Mouse (Mus musculus): ENCODE data around the gene Saxo1. TPM values are rescaled to one million over a fixed set of nuclear protein-coding genes. Genes with fewer than 3 reads are reported as not detected.

Saxo1 gene
- polyA plus RNA-seq, 1 experiment, result not detected

DNA sequence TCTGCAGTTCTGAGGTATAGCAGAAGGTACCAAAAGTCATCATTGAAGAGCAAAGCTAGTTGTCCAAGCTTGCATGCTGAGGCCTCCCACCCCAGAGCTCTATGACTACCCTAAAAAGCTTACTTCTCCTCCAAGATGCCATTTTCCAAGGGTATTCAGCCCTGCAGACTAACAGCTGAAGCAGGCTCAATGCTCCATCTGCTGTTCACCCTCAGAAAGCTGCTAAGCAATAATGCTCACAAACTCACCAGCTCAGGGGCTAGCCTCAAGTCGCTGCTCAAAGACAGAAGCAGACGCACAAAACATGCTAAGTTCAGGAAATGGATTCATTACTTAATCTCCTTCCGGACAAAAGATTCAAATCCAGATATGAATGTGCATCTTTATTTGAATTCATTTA lies 77.2 kb downstream of the Saxo1 start:
- Histone ChIP-seq H3K27me3 (ENCODE audit: control insufficient read depth, insufficient read depth, low read length, poor library complexity, severe bottlenecking) (no peaks in the 10 kb centered on the region), H3K9me3 (replicated peaks; ENCODE audit: control insufficient read depth, insufficient read depth, low read length, poor library complexity, severe bottlenecking) (no peaks in the 10 kb centered on the region), H3K36me3 (ENCODE audit: control insufficient read depth, insufficient read depth, low read length, poor library complexity, severe bottlenecking) (no peaks in the 10 kb centered on the region), H3K4me1 (ENCODE audit: control insufficient read depth, insufficient read depth, low read length) (no peaks in the 10 kb centered on the region), H3K27ac (ENCODE audit: insufficient read depth, low read length) (no peak overlapping the region), H3K9ac (ENCODE audit: low read depth, poor library complexity, severe bottlenecking) (no peak overlapping the region), H3K4me3 (ENCODE audit: low read depth, low read length) (no peak overlapping the region)
- TF ChIP-seq POLR2A (IDR thresholded peaks at IDR 0.05; ENCODE audit: insufficient read depth, low read length), result no peak
- TF ChIP-seq CTCF (IDR thresholded peaks at IDR 0.05; ENCODE audit: low read depth, low read length), result no peak
- no peak for TF ChIP-seq EP300 (IDR thresholded peaks at IDR 0.05; ENCODE audit: insufficient read depth, low read depth, low read length)

DNA sequence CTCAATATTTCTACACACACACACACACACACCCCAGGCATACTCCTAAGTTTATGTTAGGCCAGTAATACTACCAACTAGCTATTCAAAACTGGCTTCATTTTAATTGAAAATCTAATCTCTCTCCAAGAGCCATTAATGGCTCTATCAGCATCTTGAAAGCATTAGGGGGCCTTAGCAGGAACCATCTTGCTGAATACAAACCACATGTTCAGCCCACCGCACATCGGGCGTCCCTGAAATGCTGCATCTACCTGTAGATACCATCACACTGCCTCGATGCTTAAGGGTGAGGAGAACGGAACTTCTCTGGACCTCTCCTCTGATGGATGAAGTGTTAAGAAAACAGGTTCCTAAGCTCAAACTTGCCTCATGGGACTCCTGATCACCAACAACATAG lies 93.3 kb downstream of the Saxo1 start:
- Histone ChIP-seq H3K36me3 (ENCODE audit: control insufficient read depth, insufficient read depth, low read length, poor library complexity, severe bottlenecking) (no peaks in the 10 kb centered on the region), H3K9me3 (replicated peaks; ENCODE audit: control insufficient read depth, insufficient read depth, low read length, poor library complexity, severe bottlenecking) (no peaks in the 10 kb centered on the region; the same call in 1 of the 2 replicates), H3K4me1 (ENCODE audit: control insufficient read depth, insufficient read depth, low read length) (no peaks in the 10 kb centered on the region), H3K4me3 (ENCODE audit: low read depth, low read length) (no peak overlapping the region), H3K27ac (ENCODE audit: insufficient read depth, low read length) (no peak overlapping the region), H3K27me3 (ENCODE audit: control insufficient read depth, insufficient read depth, low read length, poor library complexity, severe bottlenecking) (no peaks in the 10 kb centered on the region; the same call in 1 of the 2 replicates), H3K9ac (ENCODE audit: low read depth, poor library complexity, severe bottlenecking) (no peak overlapping the region)
- TF ChIP-seq EP300 (IDR thresholded peaks at IDR 0.05; ENCODE audit: insufficient read depth, low read depth, low read length) (no peak), POLR2A (IDR thresholded peaks at IDR 0.05; ENCODE audit: insufficient read depth, low read length) (no peak), CTCF (IDR thresholded peaks at IDR 0.05; ENCODE audit: low read depth, low read length) (no peak)

DNA sequence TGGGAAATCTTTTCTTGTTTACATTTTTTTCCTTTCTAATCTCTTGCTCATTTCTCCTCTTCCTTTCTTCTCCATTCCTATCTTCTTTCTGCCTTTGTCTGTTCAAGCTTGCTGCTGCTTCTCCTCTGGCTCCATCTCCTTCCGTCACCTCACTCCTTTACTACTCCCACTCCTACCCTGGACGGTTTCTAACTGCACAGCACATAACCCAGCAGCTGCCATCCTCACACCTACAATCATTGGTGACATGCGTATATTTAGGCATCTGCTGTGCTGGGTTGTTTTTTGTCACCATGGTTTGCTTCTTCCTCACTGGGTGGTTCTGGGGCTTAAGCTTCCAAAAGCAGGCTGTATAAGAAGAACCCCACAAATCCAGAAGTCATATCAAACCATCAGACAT lies 107.7 kb downstream of the Saxo1 start:
- H3K4me3 ChIP-seq (ENCODE audit: low read depth, low read length), result no peak overlapping the region

DNA sequence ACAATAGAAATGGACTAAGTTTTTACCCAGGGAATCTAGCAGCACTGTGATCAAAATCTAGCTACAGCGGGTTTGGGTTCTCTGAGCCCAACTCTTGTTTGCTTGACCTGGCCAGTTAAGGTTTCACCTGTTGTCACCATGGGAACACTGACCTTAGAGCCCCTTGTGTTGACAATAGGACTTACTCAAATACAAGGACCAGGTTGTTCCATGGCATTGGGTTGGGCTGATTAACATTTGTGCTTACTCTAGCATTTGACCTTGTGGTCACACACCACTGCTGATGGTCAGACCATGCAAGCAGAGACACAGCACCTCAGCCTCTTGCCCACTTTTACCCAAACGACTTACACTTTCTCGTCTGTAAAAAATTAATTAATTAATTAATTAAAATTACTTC lies 121.8 kb downstream of the Saxo1 start:
- no peaks in the 10 kb centered on the region for H3K27me3 ChIP-seq (ENCODE audit: control insufficient read depth, insufficient read depth, low read length, poor library complexity, severe bottlenecking)
- no peak overlapping the region for H3K27ac ChIP-seq (ENCODE audit: insufficient read depth, low read length)
- no peak overlapping the region for H3K4me3 ChIP-seq (ENCODE audit: low read depth, low read length)
- no peaks in the 10 kb centered on the region for H3K9me3 ChIP-seq (replicated peaks; ENCODE audit: control insufficient read depth, insufficient read depth, low read length, poor library complexity, severe bottlenecking)
- no peak overlapping the region for H3K9ac ChIP-seq (ENCODE audit: low read depth, poor library complexity, severe bottlenecking)
- no peaks in the 10 kb centered on the region for H3K4me1 ChIP-seq (ENCODE audit: control insufficient read depth, insufficient read depth, low read length)
- TF ChIP-seq POLR2A (IDR thresholded peaks at IDR 0.05; ENCODE audit: insufficient read depth, low read length) (no peak), CTCF (IDR thresholded peaks at IDR 0.05; ENCODE audit: low read depth, low read length) (no peak), EP300 (IDR thresholded peaks at IDR 0.05; ENCODE audit: insufficient read depth, low read depth, low read length) (no peak)
- H3K36me3 ChIP-seq (ENCODE audit: control insufficient read depth, insufficient read depth, low read length, poor library complexity, severe bottlenecking), result no peaks in the 10 kb centered on the region

More for the DNA sequence above, 107.7 kb downstream of the Saxo1 start:
- no peak overlapping the region for H3K9ac ChIP-seq (ENCODE audit: low read depth, poor library complexity, severe bottlenecking)
- H3K9me3 ChIP-seq (replicated peaks; ENCODE audit: control insufficient read depth, insufficient read depth, low read length, poor library complexity, severe bottlenecking), result no peaks in the 10 kb centered on the region
- no peak overlapping the region for H3K27ac ChIP-seq (ENCODE audit: insufficient read depth, low read length)
- TF ChIP-seq CTCF (IDR thresholded peaks at IDR 0.05; ENCODE audit: low read depth, low read length), result no peak
- TF ChIP-seq EP300 (IDR thresholded peaks at IDR 0.05; ENCODE audit: insufficient read depth, low read depth, low read length), result no peak
- no peak for TF ChIP-seq POLR2A (IDR thresholded peaks at IDR 0.05; ENCODE audit: insufficient read depth, low read length)
- H3K4me1 ChIP-seq (ENCODE audit: control insufficient read depth, insufficient read depth, low read length), result no peaks in the 10 kb centered on the region
- H3K36me3 ChIP-seq (ENCODE audit: control insufficient read depth, insufficient read depth, low read length, poor library complexity, severe bottlenecking), result no peaks in the 10 kb centered on the region
- no peaks in the 10 kb centered on the region for H3K27me3 ChIP-seq (ENCODE audit: control insufficient read depth, insufficient read depth, low read length, poor library complexity, severe bottlenecking)

DNA sequence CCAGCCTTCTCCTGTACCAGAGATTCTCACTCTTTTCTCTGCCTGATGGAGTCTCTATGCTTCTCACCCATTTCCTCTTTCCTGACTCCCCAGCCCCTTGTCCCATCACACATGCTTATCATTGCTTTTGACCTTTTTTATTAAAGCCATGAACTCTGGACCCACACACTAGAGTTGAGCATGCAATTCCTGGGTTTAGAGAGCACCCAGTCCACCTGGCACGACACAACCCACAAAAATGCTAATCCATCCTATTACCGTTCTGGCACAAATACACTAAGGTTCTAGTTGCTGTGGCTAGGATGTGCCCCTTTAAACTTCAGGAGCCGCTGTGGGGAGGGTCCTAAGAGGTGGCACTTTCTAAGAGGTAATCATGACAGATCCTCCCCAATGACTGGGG lies 122.5 kb downstream of the Saxo1 start:
- no peaks in the 10 kb centered on the region for H3K27me3 ChIP-seq (ENCODE audit: control insufficient read depth, insufficient read depth, low read length, poor library complexity, severe bottlenecking)

DNA sequence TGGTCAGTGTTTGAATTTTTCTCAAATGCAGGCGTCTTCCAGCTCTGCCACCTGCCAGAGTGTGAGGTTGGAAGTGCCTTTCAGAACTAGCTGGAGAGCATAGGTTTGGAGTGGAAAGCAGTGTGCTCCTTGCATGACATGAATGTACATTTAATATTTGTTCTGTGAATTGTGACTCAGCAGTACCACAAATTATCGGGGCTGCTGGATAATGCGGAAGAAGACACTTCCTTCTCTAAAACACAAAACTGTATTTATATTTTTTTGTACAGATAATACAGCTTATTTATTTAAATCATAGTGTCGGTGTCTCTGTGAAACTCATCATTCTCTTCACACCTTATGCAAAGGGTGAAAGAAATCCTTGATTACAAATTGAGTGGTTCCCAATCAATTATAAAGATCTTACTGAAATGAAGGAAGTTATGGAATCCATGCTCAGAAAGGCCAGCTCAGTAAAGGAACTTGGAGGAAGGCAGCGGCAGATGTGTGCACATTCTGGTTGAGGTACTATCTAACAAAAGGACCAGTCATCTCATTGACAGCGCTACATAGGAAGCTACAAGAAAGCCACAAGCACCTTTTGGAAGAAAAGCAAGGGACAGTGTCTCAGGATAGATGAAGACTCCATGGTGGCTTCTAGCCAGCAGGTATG lies 129.9 kb downstream of the Saxo1 start:
- TF ChIP-seq EP300 (IDR thresholded peaks at IDR 0.05; ENCODE audit: insufficient read depth, low read depth, low read length) (no peak), CTCF (IDR thresholded peaks at IDR 0.05; ENCODE audit: low read depth, low read length) (no peak), POLR2A (IDR thresholded peaks at IDR 0.05; ENCODE audit: insufficient read depth, low read length) (no peak)
- Histone ChIP-seq H3K4me1 (ENCODE audit: control insufficient read depth, insufficient read depth, low read length) (no peaks in the 10 kb centered on the region), H3K27ac (ENCODE audit: insufficient read depth, low read length) (no peak overlapping the region), H3K36me3 (ENCODE audit: control insufficient read depth, insufficient read depth, low read length, poor library complexity, severe bottlenecking) (no peaks in the 10 kb centered on the region), H3K4me3 (ENCODE audit: low read depth, low read length) (no peak overlapping the region), H3K9ac (ENCODE audit: low read depth, poor library complexity, severe bottlenecking) (no peak overlapping the region), H3K9me3 (replicated peaks; ENCODE audit: control insufficient read depth, insufficient read depth, low read length, poor library complexity, severe bottlenecking) (no peaks in the 10 kb centered on the region), H3K27me3 (ENCODE audit: control insufficient read depth, insufficient read depth, low read length, poor library complexity, severe bottlenecking) (no peaks in the 10 kb centered on the region)

More for the DNA sequence above, 122.5 kb downstream of the Saxo1 start:
- no peak overlapping the region for H3K4me3 ChIP-seq (ENCODE audit: low read depth, low read length)
- no peaks in the 10 kb centered on the region for H3K4me1 ChIP-seq (ENCODE audit: control insufficient read depth, insufficient read depth, low read length)
- no peak for TF ChIP-seq CTCF (IDR thresholded peaks at IDR 0.05; ENCODE audit: low read depth, low read length)
- TF ChIP-seq POLR2A (IDR thresholded peaks at IDR 0.05; ENCODE audit: insufficient read depth, low read length), result no peak
- TF ChIP-seq EP300 (IDR thresholded peaks at IDR 0.05; ENCODE audit: insufficient read depth, low read depth, low read length), result no peak
- H3K9ac ChIP-seq (ENCODE audit: low read depth, poor library complexity, severe bottlenecking), result no peak overlapping the region
- H3K9me3 ChIP-seq (replicated peaks; ENCODE audit: control insufficient read depth, insufficient read depth, low read length, poor library complexity, severe bottlenecking), result no peaks in the 10 kb centered on the region
- no peaks in the 10 kb centered on the region for H3K36me3 ChIP-seq (ENCODE audit: control insufficient read depth, insufficient read depth, low read length, poor library complexity, severe bottlenecking)
- H3K27ac ChIP-seq (ENCODE audit: insufficient read depth, low read length), result no peak overlapping the region

Data from ES-Bruce4 (cell line).